Mouse (Mus musculus) kidney, embryonic 16.5 days (tissue): ENCODE data around the gene Crb2. TPM values are rescaled to one million over a fixed set of nuclear protein-coding genes. Genes with fewer than 3 reads are reported as not detected.

Source experiments
- ATAC-seq: fragments of 200-750 bp; cut with Nextera tagmentation; 2 replicates; pipeline ENCODE4 v1.8.0; 2017; ENCODE audit warnings: moderate TSS enrichment; ENCODE audit not compliant: low FRiP score, low TSS enrichment
- H3K27ac ChIP-seq: fragments of 300-500 bp; sonication (generic); 2 replicates; pipeline ENCODE4 v1.5.1; 2014; ENCODE audit warnings: low read length
- H3K27me3 ChIP-seq: fragments of 300-500 bp; sonication (generic); 2 replicates; pipeline ENCODE4 v1.6.1; 2014; ENCODE audit warnings: low read length, control low read depth, mixed read lengths; ENCODE audit not compliant: insufficient read depth
- H3K36me3 ChIP-seq: fragments of 300-500 bp; sonication (generic); 2 replicates; pipeline ENCODE4 v1.6.1; 2014; ENCODE audit warnings: low read length, control low read depth, mixed read lengths; ENCODE audit not compliant: insufficient read depth
- H3K4me1 ChIP-seq: fragments of 300-500 bp; sonication (generic); 2 replicates; pipeline ENCODE4 v1.6.1; 2014; ENCODE audit warnings: low read length, control low read depth, mixed read lengths; ENCODE audit not compliant: insufficient read depth
- H3K4me2 ChIP-seq: fragments of 300-500 bp; sonication (generic); replicated peaks from 2 replicates; pipeline ENCODE4 v1.6.1; 2014; ENCODE audit warnings: low read depth, low read length
- H3K4me3 ChIP-seq: fragments of 300-500 bp; sonication (generic); 2 replicates; pipeline ENCODE4 v1.5.1; 2014; ENCODE audit warnings: mild to moderate bottlenecking, low read length
- H3K9ac ChIP-seq: fragments of 300-500 bp; sonication (generic); replicated peaks from 2 replicates; pipeline ENCODE4 v1.6.1; 2014; ENCODE audit warnings: low read length
- H3K9me3 ChIP-seq: fragments of 300-500 bp; sonication (generic); 2 replicates; pipeline ENCODE4 v1.6.1; 2016; ENCODE audit warnings: low read length, control low read depth
- WGBS: fragments of 180-500 bp; shearing (Covaris S2); extraction: QIAGEN DNeasy Blood & Tissue Kit; methylation state at CpG from one replicate; pipeline ENCODE4 v1.1.7; 2014; 5-methylcytosine and 5-hydroxymethylcytosine counted together
- polyA plus RNA-seq: library from polyadenylated mRNA; unstranded; fragments of >200 nt; fragmentation: Nextera tagmentation; extraction: Ambion mirVana; gene quantifications from 2 replicates; pipeline ENCODE4 v1.2.1, GENCODE M21; 2015

The Crb2 gene
- polyA plus RNA-seq, 1 experiment from 2014 or later, result 4.6 TPM

- Histone ChIP-seq H3K4me2 (0 out of 2 replicates have a peak overlapping the region, but pooled peaks have one; percentile 14), H3K27me3 (no peaks in the 10 kb centered on the region), H3K4me1 (peaks cover 46% of the 10 kb centered on the region), H3K9me3 (no peaks in the 10 kb centered on the region), H3K36me3 (no peaks in the 10 kb centered on the region), H3K27ac (no peak overlapping the region), H3K4me3 (no peak overlapping the region), H3K9ac (0 out of 2 replicates have a peak overlapping the region, but pooled peaks have one; percentile 3)
- no peak for ATAC-seq
- WGBS, result 21% methylated on average over 21 of the region's 21 CpGs
Measured at GRCm38 (mm10) chr2:37765082-37765483, 11.0 kb upstream of the Crb2 start.

DNA sequence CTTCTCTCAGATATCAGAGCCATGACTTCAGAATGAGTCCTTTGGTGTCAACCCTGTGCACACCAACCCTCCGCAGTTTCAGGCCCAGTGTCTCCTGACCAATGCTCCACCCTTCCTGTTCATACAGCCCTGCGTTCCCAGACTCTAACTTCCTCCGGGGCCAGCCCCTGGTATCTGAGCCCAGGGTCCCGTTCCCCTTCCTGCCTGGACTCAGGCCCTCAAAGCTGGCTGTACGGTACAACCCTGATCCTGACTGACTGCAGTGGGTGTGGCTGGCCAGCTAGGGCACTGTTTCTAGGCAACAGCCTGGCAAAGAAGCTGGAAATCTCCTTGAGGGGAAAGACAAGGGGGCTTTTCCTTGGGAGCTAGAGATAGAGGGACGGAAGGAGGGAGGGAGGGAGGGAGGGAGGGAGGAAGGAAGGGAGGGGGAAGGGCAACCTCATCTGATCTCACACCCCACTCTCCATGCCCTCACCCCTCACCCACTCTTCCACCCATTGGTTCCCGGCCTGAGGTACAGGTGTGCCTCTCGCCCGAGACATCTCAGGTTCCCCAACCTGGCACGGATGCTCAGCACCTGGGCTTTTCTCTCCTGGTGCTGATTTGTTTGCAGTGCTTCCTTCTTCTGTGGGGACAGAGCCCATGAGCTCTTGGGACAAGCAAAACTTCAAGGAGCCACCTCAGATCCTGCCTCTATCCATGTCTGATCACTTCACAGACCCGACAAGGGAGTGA, 9.9 kb upstream of the Crb2 start:
- ATAC-seq, result 0 out of 2 replicates have a peak, but pooled peaks have one; percentile 21
- H3K27ac ChIP-seq, result no peak overlapping the region
- no peak overlapping the region for H3K4me3 ChIP-seq
- H3K9ac ChIP-seq, result no peak overlapping the region
- WGBS, result 60% methylated on average over 10 of the region's 11 CpGs
- H3K4me1 ChIP-seq, result peaks cover 50% of the 10 kb centered on the region
- H3K4me2 ChIP-seq, result no peak overlapping the region
- no peaks in the 10 kb centered on the region for H3K36me3 ChIP-seq
- no peaks in the 10 kb centered on the region for H3K9me3 ChIP-seq
- no peaks in the 10 kb centered on the region for H3K27me3 ChIP-seq

- H3K27me3 ChIP-seq, result no peaks in the 10 kb centered on the region
- no peak overlapping the region for H3K4me3 ChIP-seq
- H3K9ac ChIP-seq, result no peak overlapping the region
- H3K4me1 ChIP-seq, result peaks cover 50% of the 10 kb centered on the region
- H3K4me2 ChIP-seq, result no peak overlapping the region
- no peaks in the 10 kb centered on the region for H3K9me3 ChIP-seq
- ATAC-seq, result peak; percentile 44
- no peak overlapping the region for H3K27ac ChIP-seq
- H3K36me3 ChIP-seq, result no peaks in the 10 kb centered on the region
- WGBS, result 5% methylated on average over 9 of the region's 9 CpGs
Measured at GRCm38 (mm10) chr2:37767080-37767547, 8.9 kb upstream of the Crb2 start.

GRCm38 (mm10) chr2:37767739-37768138, 8.3 kb upstream of the Crb2 start:
- no peaks in the 10 kb centered on the region for H3K27me3 ChIP-seq
- H3K4me1 ChIP-seq, result peaks cover 50% of the 10 kb centered on the region
- no peaks in the 10 kb centered on the region for H3K9me3 ChIP-seq
- no peak for ATAC-seq
- 76% methylated on average over 3 of the region's 3 CpGs for WGBS
- H3K9ac ChIP-seq, result no peak overlapping the region
- no peak overlapping the region for H3K4me2 ChIP-seq
- no peak overlapping the region for H3K4me3 ChIP-seq
- H3K36me3 ChIP-seq, result no peaks in the 10 kb centered on the region
- no peak overlapping the region for H3K27ac ChIP-seq

DNA sequence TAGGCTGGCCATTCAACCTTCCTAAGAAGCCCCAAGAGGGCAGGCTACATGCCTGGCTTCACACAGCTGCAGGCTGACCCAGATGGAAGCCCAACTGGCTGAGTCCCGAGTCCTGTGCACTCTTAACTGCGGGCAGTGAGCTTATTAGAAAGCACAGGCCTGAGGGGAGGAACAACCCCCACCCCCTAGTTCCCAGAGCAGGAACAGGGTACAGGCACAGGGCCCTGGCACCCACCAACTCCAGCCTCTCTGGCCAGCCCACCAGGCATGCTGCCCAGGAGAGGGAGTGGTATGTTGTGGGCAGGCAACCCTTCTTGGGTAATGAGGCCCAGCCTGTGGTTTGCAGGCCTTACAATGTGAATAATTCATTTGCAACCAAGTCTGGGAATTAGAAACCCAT, 7.1 kb upstream of the Crb2 start:
- H3K27ac ChIP-seq, result no peak overlapping the region
- H3K4me1 ChIP-seq, result peaks cover 44% of the 10 kb centered on the region
- ATAC-seq, result no peak
- H3K27me3 ChIP-seq, result no peaks in the 10 kb centered on the region
- H3K9me3 ChIP-seq, result no peaks in the 10 kb centered on the region
- H3K9ac ChIP-seq, result no peak overlapping the region
- H3K36me3 ChIP-seq, result no peaks in the 10 kb centered on the region
- no peak overlapping the region for H3K4me2 ChIP-seq
- no peak overlapping the region for H3K4me3 ChIP-seq
- WGBS, result 16% methylated on average over 2 of the region's 2 CpGs

DNA sequence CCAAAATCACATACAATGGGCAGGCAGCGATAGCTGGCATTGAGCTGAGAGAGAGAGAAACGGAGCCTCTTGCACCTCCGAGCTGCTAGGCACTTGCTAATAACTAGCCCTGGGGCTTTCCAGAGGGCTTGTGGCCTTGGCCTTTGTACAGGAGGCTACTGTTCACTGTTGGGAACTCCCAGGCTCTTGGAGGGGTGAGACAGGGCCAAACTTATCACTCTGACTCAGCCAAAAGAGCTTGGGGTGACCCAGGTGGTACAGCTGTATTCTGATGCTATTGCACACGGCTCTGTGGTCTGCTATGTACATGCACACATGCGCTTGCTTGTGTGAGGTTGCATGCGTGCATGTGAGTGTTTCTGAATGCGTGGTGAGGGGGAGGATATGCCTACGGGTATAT, 6.3 kb upstream of the Crb2 start:
- H3K4me1 ChIP-seq, result peaks cover 40% of the 10 kb centered on the region
- 82% methylated on average over 8 of the region's 8 CpGs for WGBS
- H3K4me3 ChIP-seq, result no peak overlapping the region
- no peak overlapping the region for H3K27ac ChIP-seq
- H3K4me2 ChIP-seq, result no peak overlapping the region
- H3K9ac ChIP-seq, result no peak overlapping the region
- ATAC-seq, result no peak
- no peaks in the 10 kb centered on the region for H3K9me3 ChIP-seq
- H3K27me3 ChIP-seq, result no peaks in the 10 kb centered on the region
- H3K36me3 ChIP-seq, result no peaks in the 10 kb centered on the region

GRCm38 (mm10) chr2:37771618-37772285, 4.3 kb upstream of the Crb2 start:
- H3K27me3 ChIP-seq, result peaks cover 4% of the 10 kb centered on the region; the same call in 1 of the 2 replicates
- under 1% methylated on average over 18 of the region's 18 CpGs for WGBS
- no peak overlapping the region for H3K27ac ChIP-seq
- H3K4me1 ChIP-seq, result peaks cover 34% of the 10 kb centered on the region
- peak overlapping the region; percentile 0; the same call in 1 of the 2 replicates for H3K9ac ChIP-seq
- no peaks in the 10 kb centered on the region for H3K36me3 ChIP-seq
- peak overlapping the region; percentile 54 for H3K4me2 ChIP-seq
- peak overlapping the region; percentile 37 for H3K4me3 ChIP-seq
- ATAC-seq, result peak; percentile 35; the same call in 1 of the 2 replicates
- H3K9me3 ChIP-seq, result no peaks in the 10 kb centered on the region

DNA sequence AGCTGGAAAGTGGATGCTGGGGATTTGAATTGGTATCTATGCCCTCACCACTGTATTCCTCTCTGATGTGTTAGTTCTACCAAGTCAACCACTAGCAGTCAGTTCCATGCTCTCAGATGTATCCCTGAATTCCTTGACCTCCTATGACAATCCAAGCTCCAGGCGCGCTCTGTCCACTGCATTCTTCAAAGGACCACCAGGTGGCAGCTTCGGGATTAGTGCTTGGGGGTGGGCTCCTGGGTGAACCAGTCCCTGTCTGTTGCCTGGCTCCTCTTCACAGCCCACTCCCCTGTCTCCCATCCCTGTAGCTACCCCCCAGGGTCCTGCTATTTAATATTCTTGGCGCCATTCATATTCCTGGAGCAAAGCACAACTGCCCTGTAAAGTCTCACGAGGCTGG, 1.5 kb upstream of the Crb2 start:
- Histone ChIP-seq H3K4me2 (no peak overlapping the region), H3K9ac (no peak overlapping the region), H3K4me1 (peaks cover 32% of the 10 kb centered on the region), H3K4me3 (no peak overlapping the region), H3K27me3 (peaks cover 11% of the 10 kb centered on the region; the same call in 1 of the 2 replicates), H3K9me3 (no peaks in the 10 kb centered on the region), H3K36me3 (no peaks in the 10 kb centered on the region), H3K27ac (no peak overlapping the region)
- 11% methylated on average over 5 of the region's 5 CpGs for WGBS
- ATAC-seq, result no peak

- Histone ChIP-seq H3K9ac (peak overlapping the region; percentile 47; the same call in 1 of the 2 replicates), H3K27me3 (peaks cover 11% of the 10 kb centered on the region; the same call in 1 of the 2 replicates), H3K27ac (no peak overlapping the region), H3K4me3 (peak overlapping the region; percentile 45), H3K9me3 (no peaks in the 10 kb centered on the region), H3K36me3 (no peaks in the 10 kb centered on the region), H3K4me1 (peaks cover 47% of the 10 kb centered on the region), H3K4me2 (peak overlapping the region; percentile 59)
- WGBS, result 16% methylated on average over 20 of the region's 20 CpGs
- ATAC-seq, result no peak
Measured at GRCm38 (mm10) chr2:37776611-37777411, 762 bp downstream of the Crb2 start.
